Mouse (Mus musculus): ENCODE results near the gene Olfr322. TPM values are rescaled to one million over a fixed set of nuclear protein-coding genes. Genes with fewer than 3 reads are reported as not detected.
"Not testable (repeated sequence)": the region's sequence is repeated elsewhere in the genome, so short reads cannot be mapped to it uniquely, and the experiment has no call there.

Olfr322 gene
- polyA plus RNA-seq, 1 experiment from 2014 or later = not detected

DNA sequence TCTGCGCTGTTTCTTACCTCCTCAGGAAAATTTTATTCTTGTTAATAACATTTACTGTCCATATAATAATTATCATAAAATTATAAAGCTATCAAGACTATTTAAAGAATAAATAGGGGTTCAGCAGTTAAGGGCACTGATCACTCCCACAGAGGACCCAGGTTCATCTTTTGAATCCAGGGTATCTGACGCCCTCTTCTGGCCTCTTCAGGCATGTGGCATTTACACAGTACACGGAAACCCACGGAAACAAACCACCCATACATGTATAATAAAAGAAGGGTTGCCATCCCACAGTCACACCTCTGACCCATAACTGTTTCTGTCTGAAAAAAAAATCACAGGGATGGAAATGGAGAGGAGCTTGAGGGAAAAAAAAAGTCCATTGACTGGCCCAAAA lies 13.2 kb downstream of the Olfr322 start:
- DNase-seq (ENCODE audit: low spot score) = no peak
- Histone ChIP-seq H3K9me3 (ENCODE audit: control insufficient read depth, low read length) (no peaks in the 10 kb centered on the region), H3K4me1 (replicated peaks; ENCODE audit: control insufficient read depth, insufficient read depth, low read length) (no peaks in the 10 kb centered on the region), H3K9ac (ENCODE audit: low read length) (no peak overlapping the region), H3K27me3 (replicated peaks; ENCODE audit: control insufficient read depth, insufficient read depth, low read length) (no peaks in the 10 kb centered on the region), H3K27ac (ENCODE audit: low read depth) (no peak overlapping the region), H3K4me2 (ENCODE audit: low read length) (no peak overlapping the region), H3K4me3 (ENCODE audit: low read depth, low read length) (no peak overlapping the region), H3K36me3 (ENCODE audit: control insufficient read depth, insufficient read depth, low read length) (no peaks in the 10 kb centered on the region)
- no peak for ATAC-seq (replicated peaks; ENCODE audit: low FRiP score, low TSS enrichment, low read depth)
- WGBS = 57% methylated on average over 4 of the region's 4 CpGs

DNA sequence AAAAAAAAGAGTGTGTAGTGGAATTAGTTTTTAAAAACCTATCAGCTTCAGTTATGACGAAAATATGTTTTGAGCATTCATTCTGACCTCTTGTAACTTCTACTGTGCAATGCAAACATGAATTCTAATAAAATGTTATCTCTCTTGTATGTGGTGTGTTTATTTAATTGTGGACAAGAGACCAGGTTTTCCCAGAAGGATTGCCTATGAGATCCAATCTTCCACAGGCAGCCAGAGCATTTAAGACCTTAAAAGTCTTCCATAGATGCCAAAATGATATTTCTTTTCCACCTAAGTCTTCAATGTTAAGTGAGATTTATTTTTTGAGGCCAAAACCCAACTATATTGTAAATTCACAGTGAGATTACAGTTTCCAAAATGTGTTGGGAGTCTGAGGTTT lies 22.2 kb downstream of the Olfr322 start, which contains the start of gene Olfr320:
Olfr320 (plus strand) TSS at position 301 of the 400 bp plus-strand sequence.
- WGBS = 86% methylated on average over 1 of the region's 1 CpGs

DNA sequence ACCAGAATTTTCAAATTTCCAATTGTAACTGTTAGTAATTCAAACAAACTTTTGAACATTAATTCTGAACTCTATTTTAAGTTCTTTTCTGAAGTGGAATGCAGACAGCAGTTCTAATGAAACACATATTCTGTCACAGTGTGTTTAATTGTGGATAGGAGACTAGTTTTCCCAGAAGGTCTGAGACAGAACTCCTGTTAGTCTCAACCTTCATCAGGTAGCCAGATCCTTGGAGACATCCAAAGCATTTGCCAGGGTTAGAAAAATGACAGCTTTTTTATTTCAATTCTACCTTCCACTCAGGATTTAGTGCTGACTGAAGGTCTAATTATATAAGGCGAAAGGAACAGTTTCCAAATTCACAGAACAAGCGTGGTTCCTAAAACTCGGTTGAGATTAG lies 40.3 kb downstream of the Olfr322 start, which contains the start of gene Olfr319:
Olfr319 (plus strand) TSS at position 301 of the 400 bp plus-strand sequence.
- DNase-seq (ENCODE audit: low spot score) (no peak), ATAC-seq (replicated peaks; ENCODE audit: low FRiP score, low TSS enrichment, low read depth) (no peak)
- 92% methylated on average over 3 of the region's 3 CpGs for WGBS
- no peak within 1 kb of the TSS for H3K4me3 ChIP-seq (ENCODE audit: low read depth, low read length)
- no peak within 1 kb of the TSS for H3K4me2 ChIP-seq (ENCODE audit: low read length)
- H3K4me1 ChIP-seq (replicated peaks; ENCODE audit: control insufficient read depth, insufficient read depth, low read length) = no peaks in the 10 kb centered on the region
- no peaks in the 10 kb centered on the region for H3K36me3 ChIP-seq (ENCODE audit: control insufficient read depth, insufficient read depth, low read length)
- H3K27ac ChIP-seq (ENCODE audit: low read depth) = no peak within 1 kb of the TSS
- no peaks in the 10 kb centered on the region for H3K27me3 ChIP-seq (replicated peaks; ENCODE audit: control insufficient read depth, insufficient read depth, low read length)
- no peak within 1 kb of the TSS for H3K9ac ChIP-seq (ENCODE audit: low read length)
- H3K9me3 ChIP-seq (ENCODE audit: control insufficient read depth, low read length) = peaks cover 6% of the 10 kb centered on the region; the same call in 1 of the 2 replicates

More for the DNA sequence above, 22.2 kb downstream of the Olfr322 start, which contains the start of gene Olfr320:
- ATAC-seq (replicated peaks; ENCODE audit: low FRiP score, low TSS enrichment, low read depth) (no peak), DNase-seq (ENCODE audit: low spot score) (no peak)
- Histone ChIP-seq H3K36me3 (ENCODE audit: control insufficient read depth, insufficient read depth, low read length) (no peaks in the 10 kb centered on the region), H3K4me1 (replicated peaks; ENCODE audit: control insufficient read depth, insufficient read depth, low read length) (no peaks in the 10 kb centered on the region), H3K9ac (ENCODE audit: low read length) (no peak within 1 kb of the TSS), H3K27ac (ENCODE audit: low read depth) (no peak within 1 kb of the TSS), H3K9me3 (ENCODE audit: control insufficient read depth, low read length) (no peaks in the 10 kb centered on the region), H3K27me3 (replicated peaks; ENCODE audit: control insufficient read depth, insufficient read depth, low read length) (no peaks in the 10 kb centered on the region), H3K4me2 (ENCODE audit: low read length) (no peak within 1 kb of the TSS), H3K4me3 (ENCODE audit: low read depth, low read length) (no peak within 1 kb of the TSS)

DNA sequence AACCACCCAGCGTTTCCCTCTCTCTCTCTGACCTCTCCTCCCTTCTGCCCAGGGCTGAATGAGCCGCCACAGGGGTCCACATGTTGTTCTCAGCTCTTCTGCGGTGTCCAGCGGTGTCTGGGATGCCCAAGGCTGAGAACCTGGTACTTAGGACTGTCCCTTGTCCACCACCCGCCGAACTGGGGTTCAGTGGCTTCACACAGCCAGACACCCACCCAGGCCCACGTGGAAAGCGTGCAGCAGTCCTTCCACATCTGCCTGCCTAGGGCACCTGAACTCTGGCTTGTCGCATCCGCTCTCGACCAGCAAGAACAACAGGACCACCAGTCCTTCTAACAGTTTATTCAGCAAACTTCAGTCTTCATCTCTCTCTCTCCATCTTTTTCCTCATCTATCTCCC lies 50.5 kb downstream of the Olfr322 start:
- DNase-seq (ENCODE audit: low spot score) (no peak), ATAC-seq (replicated peaks; ENCODE audit: low FRiP score, low TSS enrichment, low read depth) (no peak)
- H3K4me2 ChIP-seq (ENCODE audit: low read length) = no peak overlapping the region
- no peak overlapping the region for H3K27ac ChIP-seq (ENCODE audit: low read depth)
- H3K4me3 ChIP-seq (ENCODE audit: low read depth, low read length) = no peak overlapping the region
- H3K9me3 ChIP-seq (ENCODE audit: control insufficient read depth, low read length) = no peaks in the 10 kb centered on the region
- 86% methylated on average over 11 of the region's 11 CpGs for WGBS
- H3K36me3 ChIP-seq (ENCODE audit: control insufficient read depth, insufficient read depth, low read length) = no peaks in the 10 kb centered on the region
- H3K9ac ChIP-seq (ENCODE audit: low read length) = no peak overlapping the region
- H3K27me3 ChIP-seq (replicated peaks; ENCODE audit: control insufficient read depth, insufficient read depth, low read length) = no peaks in the 10 kb centered on the region
- no peaks in the 10 kb centered on the region for H3K4me1 ChIP-seq (replicated peaks; ENCODE audit: control insufficient read depth, insufficient read depth, low read length)

DNA sequence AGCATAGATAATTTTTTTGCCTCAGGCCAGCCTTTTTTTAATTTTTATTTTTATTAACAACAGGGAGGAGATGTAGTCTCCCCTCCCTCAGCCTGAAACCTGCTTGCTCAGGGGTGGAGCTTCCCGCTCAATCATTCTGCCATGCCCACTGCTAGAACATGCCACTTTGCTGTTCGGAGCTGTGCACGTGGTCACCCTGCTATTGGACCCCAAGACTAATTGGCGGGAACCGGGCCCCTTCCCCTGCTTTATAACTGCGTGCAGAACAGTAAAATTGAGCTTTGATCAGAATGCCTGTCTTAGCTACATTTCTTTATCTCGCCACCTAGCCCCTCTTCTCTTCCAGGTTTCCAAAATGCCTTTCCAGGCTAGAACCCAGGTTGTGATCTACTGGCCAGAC lies 59.1 kb downstream of the Olfr322 start:
- H3K27me3 ChIP-seq (replicated peaks; ENCODE audit: control insufficient read depth, insufficient read depth, low read length); H3K27ac ChIP-seq (ENCODE audit: low read depth); H3K4me2 ChIP-seq (ENCODE audit: low read length); H3K36me3 ChIP-seq (ENCODE audit: control insufficient read depth, insufficient read depth, low read length); H3K4me3 ChIP-seq (ENCODE audit: low read depth, low read length); H3K9me3 ChIP-seq (ENCODE audit: control insufficient read depth, low read length); ATAC-seq (replicated peaks; ENCODE audit: low FRiP score, low TSS enrichment, low read depth); H3K9ac ChIP-seq (ENCODE audit: low read length); DNase-seq (ENCODE audit: low spot score); H3K4me1 ChIP-seq (replicated peaks; ENCODE audit: control insufficient read depth, insufficient read depth, low read length): not testable (repeated sequence)
- 92% methylated on average over 6 of the region's 7 CpGs for WGBS

Other genes with a start within 250 kb of the Olfr322 start
- not detected in 2 replicates for gene 1810065E05Rik, start 237.7 kb upstream of the Olfr322 start, polyA plus RNA-seq (2014; fragmentation: Nextera tagmentation; extraction: Ambion mirVana)
- not detected in 2 replicates for gene Gm12253, start 226.2 kb upstream of the Olfr322 start, polyA plus RNA-seq (2014; fragmentation: Nextera tagmentation; extraction: Ambion mirVana)
- gene Lypd9, start 205.9 kb upstream of the Olfr322 start, polyA plus RNA-seq (2014; fragmentation: Nextera tagmentation; extraction: Ambion mirVana) = not detected in 2 replicates
- not detected in 2 replicates for gene Olfr30, start 196.5 kb upstream of the Olfr322 start, polyA plus RNA-seq (2014; fragmentation: Nextera tagmentation; extraction: Ambion mirVana)
- not detected in 2 replicates for gene Olfr332, start 166.2 kb upstream of the Olfr322 start, polyA plus RNA-seq (2014; fragmentation: Nextera tagmentation; extraction: Ambion mirVana)
- gene Olfr331, start 156.2 kb upstream of the Olfr322 start, polyA plus RNA-seq (2014; fragmentation: Nextera tagmentation; extraction: Ambion mirVana) = not detected in 2 replicates
- not detected in 2 replicates for gene Olfr330, start 123.9 kb upstream of the Olfr322 start, polyA plus RNA-seq (2014; fragmentation: Nextera tagmentation; extraction: Ambion mirVana)
- gene Olfr329-ps, start 112.4 kb upstream of the Olfr322 start, polyA plus RNA-seq (2014; fragmentation: Nextera tagmentation; extraction: Ambion mirVana) = not detected in 2 replicates
- 0.08 TPM in 1 of 2 replicates, not detected in the other for gene Olfr328, start 103.1 kb upstream of the Olfr322 start, polyA plus RNA-seq (2014; fragmentation: Nextera tagmentation; extraction: Ambion mirVana)
- not detected in 2 replicates for gene Olfr224, start 88.2 kb upstream of the Olfr322 start, polyA plus RNA-seq (2014; fragmentation: Nextera tagmentation; extraction: Ambion mirVana)
- gene Olfr325, start 81.1 kb upstream of the Olfr322 start, polyA plus RNA-seq (2014; fragmentation: Nextera tagmentation; extraction: Ambion mirVana) = not detected in 2 replicates
- not detected in 2 replicates for gene Olfr324, start 63.7 kb upstream of the Olfr322 start, polyA plus RNA-seq (2014; fragmentation: Nextera tagmentation; extraction: Ambion mirVana)
- 0.22 TPM in 1 of 2 replicates, not detected in the other for gene 2210407C18Rik, start 42.7 kb upstream of the Olfr322 start, polyA plus RNA-seq (2014; fragmentation: Nextera tagmentation; extraction: Ambion mirVana)
- gene Olfr323, start 28.3 kb upstream of the Olfr322 start, polyA plus RNA-seq (2014; fragmentation: Nextera tagmentation; extraction: Ambion mirVana) = 0.12 TPM in 1 of 2 replicates, not detected in the other
- 0.08 and 0.16 TPM in 2 replicates for gene Trim58, start 18.3 kb upstream of the Olfr322 start, polyA plus RNA-seq (2014; fragmentation: Nextera tagmentation; extraction: Ambion mirVana)
- not detected in 2 replicates for gene Olfr320, start 22.3 kb downstream of the Olfr322 start, polyA plus RNA-seq (2014; fragmentation: Nextera tagmentation; extraction: Ambion mirVana)
- gene Olfr319, start 40.4 kb downstream of the Olfr322 start, polyA plus RNA-seq (2014; fragmentation: Nextera tagmentation; extraction: Ambion mirVana) = not detected in 2 replicates
- not detected in 2 replicates for gene Olfr318, start 65.2 kb downstream of the Olfr322 start, polyA plus RNA-seq (2014; fragmentation: Nextera tagmentation; extraction: Ambion mirVana)
- gene Olfr317, start 80.4 kb downstream of the Olfr322 start, polyA plus RNA-seq (2014; fragmentation: Nextera tagmentation; extraction: Ambion mirVana) = not detected in 2 replicates
- gene Olfr316, start 94.0 kb downstream of the Olfr322 start, polyA plus RNA-seq (2014; fragmentation: Nextera tagmentation; extraction: Ambion mirVana) = not detected in 2 replicates
- not detected in 2 replicates for gene Olfr315, start 114.4 kb downstream of the Olfr322 start, polyA plus RNA-seq (2014; fragmentation: Nextera tagmentation; extraction: Ambion mirVana)
- gene Olfr314, start 124.2 kb downstream of the Olfr322 start, polyA plus RNA-seq (2014; fragmentation: Nextera tagmentation; extraction: Ambion mirVana) = not detected in 2 replicates
- gene Fam183b, start 143.2 kb downstream of the Olfr322 start, polyA plus RNA-seq (2014; fragmentation: Nextera tagmentation; extraction: Ambion mirVana) = 40.1 and 47.1 TPM in 2 replicates
- gene Olfr313, start 156.2 kb downstream of the Olfr322 start, polyA plus RNA-seq (2014; fragmentation: Nextera tagmentation; extraction: Ambion mirVana) = not detected in 2 replicates
- gene Olfr312, start 170.5 kb downstream of the Olfr322 start, polyA plus RNA-seq (2014; fragmentation: Nextera tagmentation; extraction: Ambion mirVana) = not detected in 2 replicates
- gene Olfr311, start 180.5 kb downstream of the Olfr322 start, polyA plus RNA-seq (2014; fragmentation: Nextera tagmentation; extraction: Ambion mirVana) = not detected in 2 replicates
- 9.4 and 10.6 TPM in 2 replicates for gene Gm12258, start 188.4 kb downstream of the Olfr322 start, polyA plus RNA-seq (2014; fragmentation: Nextera tagmentation; extraction: Ambion mirVana)
- gene 2810021J22Rik, start 208.4 kb downstream of the Olfr322 start, polyA plus RNA-seq (2014; fragmentation: Nextera tagmentation; extraction: Ambion mirVana) = 7.1 and 10.4 TPM in 2 replicates
- 6.7 and 7.2 TPM in 2 replicates for gene Zfp39, start 245.4 kb downstream of the Olfr322 start, polyA plus RNA-seq (2014; fragmentation: Nextera tagmentation; extraction: Ambion mirVana)

Data from intestine, embryonic 14.5 days (tissue).